Mouse (Mus musculus) neural tube, embryonic 15.5 days (tissue): ENCODE results near the gene Hnrnpl. TPM values are rescaled to one million over a fixed set of nuclear protein-coding genes. Genes with fewer than 3 reads are reported as not detected.
"Not testable (repeated sequence)": the region's sequence is repeated elsewhere in the genome, so short reads cannot be mapped to it uniquely, and the experiment has no call there.

Experiments used
- ATAC-seq: fragments of 200-750 bp; cut with Nextera tagmentation; 2 replicates; pipeline ENCODE4 v1.8.0; 2017; ENCODE audit warnings: mild to moderate bottlenecking, moderate TSS enrichment, moderate library complexity; ENCODE audit not compliant: low FRiP score
- H3K27ac ChIP-seq: fragments of 300-500 bp; sonication (generic); replicated peaks from 2 replicates; pipeline ENCODE4 v1.5.1; 2015; ENCODE audit warnings: mild to moderate bottlenecking, inconsistent platforms
- H3K27me3 ChIP-seq: fragments of 300-500 bp; sonication (generic); replicated peaks from 2 replicates; pipeline ENCODE4 v1.6.1; 2015; ENCODE audit warnings: inconsistent platforms
- H3K36me3 ChIP-seq: fragments of 300-500 bp; sonication (generic); 2 replicates; pipeline ENCODE4 v1.6.1; 2015; ENCODE audit warnings: inconsistent platforms
- H3K4me1 ChIP-seq: fragments of 300-500 bp; sonication (generic); 2 replicates; pipeline ENCODE4 v1.6.1; 2015; ENCODE audit warnings: inconsistent platforms
- H3K4me2 ChIP-seq: fragments of 300-500 bp; sonication (generic); 2 replicates; pipeline ENCODE4 v1.6.1; 2015; ENCODE audit warnings: inconsistent platforms, mild to moderate bottlenecking, moderate library complexity
- H3K4me3 ChIP-seq: fragments of 300-500 bp; sonication (generic); replicated peaks from 2 replicates; pipeline ENCODE4 v1.5.1; 2015; ENCODE audit warnings: mild to moderate bottlenecking, inconsistent platforms
- H3K9ac ChIP-seq: fragments of 300-500 bp; sonication (generic); replicated peaks from 2 replicates; pipeline ENCODE4 v1.6.1; 2015; ENCODE audit warnings: mild to moderate bottlenecking, inconsistent platforms
- H3K9me3 ChIP-seq: fragments of 300-500 bp; sonication (generic); replicated peaks from 2 replicates; pipeline ENCODE4 v1.6.1; 2016; ENCODE audit warnings: inconsistent platforms
- WGBS: fragments of 180-500 bp; shearing (Covaris S2); methylation state at CpG from one replicate; pipeline ENCODE4 v1.1.7; 2015; ENCODE audit warnings: mixed read lengths; 5-methylcytosine and 5-hydroxymethylcytosine counted together
- polyA plus RNA-seq: library from polyadenylated mRNA; unstranded; fragments of >200 nt; fragmentation: Nextera tagmentation; extraction: Ambion mirVana; gene quantifications from 2 replicates; pipeline ENCODE4 v1.2.1, GENCODE M21; 2015

The Hnrnpl gene
- polyA plus RNA-seq, 1 experiment from 2014 or later: 158 TPM

DNA sequence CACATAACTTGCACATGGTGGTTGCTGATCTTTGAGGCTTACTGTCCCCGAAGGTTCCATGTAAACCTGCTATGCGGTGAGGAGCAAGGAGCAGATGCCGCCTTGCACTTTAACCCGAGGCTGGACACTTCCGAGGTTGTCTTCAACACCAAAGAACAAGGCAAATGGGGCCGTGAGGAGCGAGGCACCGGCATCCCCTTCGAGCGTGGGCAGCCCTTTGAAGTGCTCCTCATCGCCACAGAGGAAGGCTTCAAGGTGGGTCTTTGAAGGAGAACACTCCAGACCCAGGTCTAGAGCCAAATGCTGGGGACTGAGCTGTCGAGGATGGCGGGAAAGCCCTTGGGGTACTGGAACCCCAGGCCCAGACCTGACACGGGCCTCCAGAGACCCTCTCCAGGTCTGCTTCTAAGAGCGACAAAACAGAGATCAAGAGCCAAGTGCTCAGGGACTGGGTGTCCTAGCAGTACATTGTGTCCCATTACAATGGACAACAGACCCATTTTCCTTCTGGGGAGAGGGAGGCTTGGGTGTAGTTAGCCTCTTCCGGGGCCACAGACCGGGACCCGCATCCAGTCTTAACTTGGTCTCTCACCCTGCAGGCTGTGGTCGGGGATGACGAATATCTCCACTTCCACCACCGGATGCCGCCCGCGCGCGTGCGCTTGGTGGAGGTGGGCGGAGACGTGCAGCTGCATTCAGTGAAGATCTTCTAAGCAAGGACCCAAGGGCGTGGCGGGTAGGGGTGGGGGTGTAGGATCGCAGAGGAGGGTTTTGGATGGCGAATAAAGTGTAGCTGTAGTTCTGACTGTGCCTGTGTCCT is 57.4 kb downstream of the Hnrnpl start:
- Histone ChIP-seq H3K4me2 (peak overlapping the region; percentile 56), H3K9me3 (no peaks in the 10 kb centered on the region), H3K27ac (no peak overlapping the region), H3K36me3 (no peaks in the 10 kb centered on the region), H3K27me3 (no peaks in the 10 kb centered on the region), H3K4me3 (peak overlapping the region; percentile 29), H3K4me1 (peaks cover 22% of the 10 kb centered on the region), H3K9ac (peak overlapping the region; percentile 32; the same call in 1 of the 2 replicates)
- 43% methylated on average over 33 of the region's 33 CpGs for WGBS
- ATAC-seq: peak; percentile 75

DNA sequence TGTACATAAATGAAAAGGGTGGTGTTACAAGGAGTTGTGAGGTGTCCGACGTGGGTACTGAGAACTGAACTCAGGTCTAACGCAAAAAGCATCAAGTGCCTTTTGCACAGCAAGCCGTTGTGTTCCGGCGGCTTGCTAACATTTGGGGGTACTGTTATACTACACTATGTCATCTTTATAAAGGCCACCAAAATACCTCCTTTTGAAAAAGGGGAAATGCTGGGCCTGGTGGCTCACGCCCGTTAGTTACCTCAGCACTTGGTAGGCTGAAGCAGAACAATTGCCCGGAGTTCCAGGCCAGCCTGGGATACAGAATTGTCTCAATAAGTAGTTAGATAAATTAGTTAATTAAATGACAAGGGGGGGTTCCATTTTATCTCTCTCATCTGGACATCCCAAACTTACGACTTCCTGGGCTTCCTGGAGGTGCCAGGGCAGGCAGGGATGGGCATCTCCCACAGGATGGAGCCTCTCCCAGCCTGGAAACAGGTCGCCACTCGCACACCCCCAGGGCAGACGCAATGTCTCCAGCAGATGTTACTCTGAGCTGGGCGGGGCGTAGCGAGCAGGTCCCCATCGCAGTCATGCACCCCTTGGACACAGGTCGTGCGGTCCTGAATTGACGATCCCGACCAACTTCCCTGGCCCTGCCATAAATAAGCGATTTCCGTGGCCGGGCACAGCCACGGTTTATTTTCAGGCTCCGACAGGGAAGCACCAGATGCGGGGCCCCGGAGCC is 58.6 kb downstream of the Hnrnpl start:
- 88% methylated on average over 28 of the region's 28 CpGs for WGBS
- Histone ChIP-seq H3K4me3 (no peak overlapping the region), H3K4me1 (peaks cover 22% of the 10 kb centered on the region), H3K27me3 (no peaks in the 10 kb centered on the region), H3K4me2 (no peak overlapping the region), H3K36me3 (no peaks in the 10 kb centered on the region), H3K9ac (no peak overlapping the region), H3K9me3 (no peaks in the 10 kb centered on the region), H3K27ac (no peak overlapping the region)
- no peak for ATAC-seq

DNA sequence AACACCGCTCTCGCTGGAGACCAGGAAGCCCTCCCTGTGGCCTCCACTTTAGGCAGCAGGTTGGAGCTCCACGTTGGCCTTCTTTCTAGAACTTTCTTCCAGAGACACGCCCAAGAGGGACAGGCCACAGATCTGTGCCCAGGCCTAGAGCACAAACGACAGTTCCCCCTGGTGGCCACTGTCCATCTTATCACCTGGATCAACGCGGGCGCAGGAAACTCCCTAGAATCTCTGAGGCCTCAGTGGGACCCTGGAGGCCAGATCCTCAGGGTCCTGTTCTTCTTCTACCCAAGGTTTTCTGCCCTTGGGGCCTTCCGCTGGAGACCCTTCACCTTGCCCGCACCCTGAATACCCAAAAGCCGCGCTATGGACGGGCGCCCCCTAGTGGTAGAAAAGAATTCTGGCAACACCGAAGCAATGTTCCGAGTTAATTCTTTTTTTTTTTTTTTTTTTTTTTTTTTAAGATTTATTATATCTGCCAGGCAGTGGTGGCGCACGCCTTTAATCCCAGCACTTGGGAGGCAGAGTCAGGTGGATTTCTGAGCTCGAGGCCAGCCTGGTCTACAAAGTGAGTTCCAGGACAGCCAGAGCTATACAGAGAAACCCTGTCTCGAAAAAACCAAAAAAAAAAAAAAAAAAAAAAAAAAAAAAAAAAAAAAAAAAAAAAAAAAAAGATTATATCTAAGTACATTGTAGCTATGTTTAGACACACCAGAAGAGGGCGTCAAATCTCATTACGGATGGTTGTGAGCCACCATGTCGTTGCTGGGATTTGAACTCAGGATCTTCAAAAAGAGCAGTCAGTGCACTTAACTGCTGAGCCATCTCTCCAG is 59.4 kb downstream of the Hnrnpl start:
- ATAC-seq, H3K27me3 ChIP-seq, H3K4me3 ChIP-seq, H3K36me3 ChIP-seq, H3K9me3 ChIP-seq, H3K4me2 ChIP-seq, H3K9ac ChIP-seq, H3K27ac ChIP-seq: not testable (repeated sequence)
- peaks cover 22% of the 10 kb centered on the region for H3K4me1 ChIP-seq
- WGBS: 27% methylated on average over 23 of the region's 23 CpGs

DNA sequence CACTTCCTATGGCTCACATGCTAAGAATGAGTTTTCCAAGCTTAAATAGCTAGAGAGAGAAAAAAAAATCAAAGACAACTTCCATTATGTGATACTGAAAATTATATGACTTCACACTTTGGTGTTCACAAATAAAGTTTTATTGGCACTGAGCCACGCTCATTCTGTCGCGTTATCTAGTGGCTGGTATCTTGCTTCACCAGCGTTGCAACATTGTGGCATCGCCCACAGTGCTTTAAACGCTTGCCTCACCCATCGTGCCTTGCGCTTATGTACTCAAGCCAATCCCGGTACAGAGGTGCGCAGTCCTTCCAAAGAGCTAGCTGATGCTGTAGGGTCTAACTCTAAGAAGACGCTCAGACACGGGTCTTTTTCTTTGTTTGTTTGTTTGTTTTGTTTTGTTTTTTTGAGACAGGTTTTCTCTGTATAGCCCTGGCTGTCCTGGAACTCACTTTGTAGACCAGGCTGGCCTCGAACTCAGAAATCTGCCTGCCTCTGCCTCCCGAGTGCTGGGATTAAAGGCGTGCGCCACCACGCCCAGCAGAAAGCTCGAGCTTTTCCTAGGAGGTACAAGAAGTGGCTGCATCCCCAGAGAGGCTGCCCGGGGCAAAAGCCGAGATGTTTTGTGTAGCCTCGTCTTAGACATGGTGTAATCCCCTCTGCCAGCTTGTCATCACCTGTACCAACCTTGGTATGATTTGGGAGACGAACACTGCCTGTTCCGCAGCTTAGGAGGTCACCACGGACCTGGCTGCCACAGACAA is 62.7 kb downstream of the Hnrnpl start:
- ATAC-seq: no peak
- no peaks in the 10 kb centered on the region for H3K36me3 ChIP-seq
- H3K4me3 ChIP-seq: no peak overlapping the region
- no peak overlapping the region for H3K9ac ChIP-seq
- H3K4me2 ChIP-seq: no peak overlapping the region
- H3K27ac ChIP-seq: no peak overlapping the region
- no peaks in the 10 kb centered on the region for H3K9me3 ChIP-seq
- no peaks in the 10 kb centered on the region for H3K27me3 ChIP-seq
- WGBS: 92% methylated on average over 24 of the region's 24 CpGs
- peaks cover 6% of the 10 kb centered on the region; the same call in 1 of the 2 replicates for H3K4me1 ChIP-seq

Other genes starting within 250 kb of the Hnrnpl start
- 20.3 and 22.8 TPM in 2 replicates for gene Samd4b, start 210.4 kb upstream of the Hnrnpl start, polyA plus RNA-seq
- 16.0 and 23.1 TPM in 2 replicates for gene Pak4, start 210.4 kb upstream of the Hnrnpl start, polyA plus RNA-seq
- gene Acp7, start 177.2 kb upstream of the Hnrnpl start, polyA plus RNA-seq: 0.09 and 0.10 TPM in 2 replicates
- gene Fbxo27, start 115.7 kb upstream of the Hnrnpl start, polyA plus RNA-seq: 10.2 and 10.5 TPM in 2 replicates
- gene Fbxo17, start 91.7 kb upstream of the Hnrnpl start, polyA plus RNA-seq: 5.4 and 6.3 TPM in 2 replicates
- gene Mrps12, start 66.7 kb upstream of the Hnrnpl start, polyA plus RNA-seq: 116 and 124 TPM in 2 replicates
- gene Sars2, start 66.5 kb upstream of the Hnrnpl start, polyA plus RNA-seq: 19.7 and 23.3 TPM in 2 replicates
- gene Ccer2, start 52.4 kb upstream of the Hnrnpl start, polyA plus RNA-seq: 0.78 and 0.88 TPM in 2 replicates
- gene Sirt2, start 41.8 kb upstream of the Hnrnpl start, polyA plus RNA-seq: 106 and 114 TPM in 2 replicates
- gene Nfkbib, start 41.0 kb upstream of the Hnrnpl start, polyA plus RNA-seq: 75.9 and 77.6 TPM in 2 replicates
- gene Rinl, start 19.6 kb upstream of the Hnrnpl start, polyA plus RNA-seq: 2.9 and 7.0 TPM in 2 replicates
- gene Ech1, start 16.7 kb downstream of the Hnrnpl start, polyA plus RNA-seq: 91.4 and 114 TPM in 2 replicates
- gene Lgals4, start 25.3 kb downstream of the Hnrnpl start, polyA plus RNA-seq: 5.4 and 85.2 TPM in 2 replicates
- 3.3 and 4.8 TPM in 2 replicates for gene Lgals7, start 55.3 kb downstream of the Hnrnpl start, polyA plus RNA-seq
- gene Capn12, start 72.9 kb downstream of the Hnrnpl start, polyA plus RNA-seq: 0.35 and 0.60 TPM in 2 replicates
- gene Actn4, start 153.8 kb downstream of the Hnrnpl start, polyA plus RNA-seq: 141 and 177 TPM in 2 replicates
- gene Eif3k, start 173.3 kb downstream of the Hnrnpl start, polyA plus RNA-seq: 306 and 324 TPM in 2 replicates
- gene Map4k1, start 173.5 kb downstream of the Hnrnpl start, polyA plus RNA-seq: 10.3 and 19.2 TPM in 2 replicates